ENCODE assay signal across 8 mouse cellular contexts in genomic region chr7:16297616-16298015, GRCm38 (mm10). TPM values are rescaled to one million over a fixed set of nuclear protein-coding genes. Genes with fewer than 3 reads are reported as not detected.
DNase-seq lines count a peak whose midpoint lies in the region; ATAC-seq and TF ChIP-seq lines count a peak whose summit lies in the region.
"Had no signal": no experiment of that assay in that cellular context is flagged by ENCODE, and none has a peak within 500 bp of the region (broad histone marks: within the 10 kb centered on the region; RNA-seq: fewer than 3 reads in every experiment).

No protein-coding gene starts in this region.

- no peaks in the 10 kb centered on the region for H3K9me3 ChIP-seq in hindbrain, embryonic 13.5 days
- H3K9me3 ChIP-seq in hindbrain, embryonic 11.5 days (ENCODE audit: control insufficient read depth, low read length), result no peaks in the 10 kb centered on the region
- H3K9me3 ChIP-seq in midbrain, embryonic 13.5 days, result no peaks in the 10 kb centered on the region
- no peaks in the 10 kb centered on the region for H3K9me3 ChIP-seq in midbrain, embryonic 10.5 days (replicated peaks)
- no peaks in the 10 kb centered on the region for H3K9me3 ChIP-seq in hindbrain, postnatal 0 days (ENCODE audit: low read length)

- peaks cover 40% of the 10 kb centered on the region for H3K4me1 ChIP-seq in hindbrain, embryonic 13.5 days (replicated peaks)
- peaks cover 6% of the 10 kb centered on the region for H3K4me1 ChIP-seq in hindbrain, embryonic 11.5 days (replicated peaks; ENCODE audit: control insufficient read depth, insufficient read depth, low read length)
- H3K4me1 ChIP-seq in midbrain, embryonic 13.5 days (replicated peaks), result peaks cover 38% of the 10 kb centered on the region
- peaks cover 48% of the 10 kb centered on the region for H3K4me1 ChIP-seq in midbrain, embryonic 10.5 days
- peaks cover 7% of the 10 kb centered on the region; the same call in 1 of the 2 replicates for H3K4me1 ChIP-seq in hindbrain, postnatal 0 days (ENCODE audit: insufficient read depth, low read length)
- peaks cover 13% of the 10 kb centered on the region for H3K4me1 ChIP-seq in olfactory bulb, adult 2 months (ENCODE audit: control insufficient read depth, insufficient read depth, low read length)

- WGBS in hindbrain, embryonic 13.5 days, result 57% methylated on average over 2 of the region's 2 CpGs
- 72% methylated on average over 2 of the region's 2 CpGs for WGBS in hindbrain, embryonic 11.5 days
- WGBS in midbrain, embryonic 13.5 days, result 71% methylated on average over 2 of the region's 2 CpGs
- 77% methylated on average over 2 of the region's 2 CpGs for WGBS in midbrain, embryonic 10.5 days
- WGBS in hindbrain, postnatal 0 days, result 65% methylated on average over 2 of the region's 2 CpGs
- 67% methylated on average over 2 of the region's 2 CpGs for WGBS in olfactory bulb, adult 2 months

- TF ChIP-seq CTCF in hindbrain, postnatal 0 days (IDR thresholded peaks at IDR 0.05; ENCODE audit: low read depth), result no peak
- TF ChIP-seq CTCF in olfactory bulb, adult 2 months (IDR thresholded peaks at IDR 0.05; ENCODE audit: insufficient read depth, low read depth, low read length), result no peak

- H3K4me2 ChIP-seq in hindbrain, embryonic 13.5 days, result 0 out of 2 replicates have a peak overlapping the region, but pooled peaks have one; percentile 63
- H3K4me2 ChIP-seq in hindbrain, embryonic 11.5 days (replicated peaks; ENCODE audit: low read depth, low read length), result no peak overlapping the region; the same call in 1 of the 2 replicates
- peak overlapping the region; percentile 92; the same call in 1 of the 2 replicates for H3K4me2 ChIP-seq in midbrain, embryonic 13.5 days (replicated peaks)
- no peak overlapping the region for H3K4me2 ChIP-seq in hindbrain, postnatal 0 days (ENCODE audit: low read depth, low read length)

- no peak for ATAC-seq in hindbrain, embryonic 13.5 days (ENCODE audit: low FRiP score)
- no peak for ATAC-seq in hindbrain, embryonic 11.5 days (ENCODE audit: low FRiP score)
- no peak for ATAC-seq in midbrain, embryonic 13.5 days
- ATAC-seq in hindbrain, postnatal 0 days, result no peak

- no peak for TF ChIP-seq POLR2A in olfactory bulb, adult 2 months (IDR thresholded peaks at IDR 0.05; ENCODE audit: insufficient read depth, low read depth, low read length)

- peak overlapping the region; percentile 66; the same call in 1 of the 2 replicates for H3K9ac ChIP-seq in hindbrain, embryonic 13.5 days
- no peak overlapping the region for H3K9ac ChIP-seq in hindbrain, embryonic 11.5 days (ENCODE audit: low read depth, low read length)
- no peak overlapping the region for H3K9ac ChIP-seq in midbrain, embryonic 13.5 days (replicated peaks)
- no peak overlapping the region for H3K9ac ChIP-seq in hindbrain, postnatal 0 days (replicated peaks; ENCODE audit: low read length)

- no peak overlapping the region; the same call in 1 of the 2 replicates for H3K4me3 ChIP-seq in hindbrain, embryonic 13.5 days
- no peak overlapping the region for H3K4me3 ChIP-seq in hindbrain, embryonic 11.5 days (ENCODE audit: low read depth, low read length)
- H3K4me3 ChIP-seq in midbrain, embryonic 13.5 days (replicated peaks), result no peak overlapping the region
- H3K4me3 ChIP-seq in midbrain, embryonic 10.5 days, result no peak overlapping the region
- no peak overlapping the region for H3K4me3 ChIP-seq in hindbrain, postnatal 0 days (ENCODE audit: low read length)
- no peak overlapping the region for H3K4me3 ChIP-seq in olfactory bulb, adult 2 months (ENCODE audit: insufficient read depth, low read depth, low read length)

- no peak for DNase-seq in hindbrain, embryonic 11.5 days (ENCODE audit: low spot score)
- DNase-seq in midbrain, embryonic 10.5 days (ENCODE audit: low spot score), result no peak
- DNase-seq in hindbrain, postnatal 0 days (ENCODE audit: low spot score), result no peak
- no peak for DNase-seq in thymus, postnatal 36 days
- DNase-seq: heart, postnatal 4 days had no signal

- 0 out of 2 replicates have a peak overlapping the region, but pooled peaks have one; percentile 56 for H3K27ac ChIP-seq in hindbrain, embryonic 13.5 days
- no peak overlapping the region for H3K27ac ChIP-seq in hindbrain, embryonic 11.5 days (ENCODE audit: low read depth, low read length)
- no peak overlapping the region for H3K27ac ChIP-seq in midbrain, embryonic 13.5 days
- no peak overlapping the region; the same call in 1 of the 2 replicates for H3K27ac ChIP-seq in midbrain, embryonic 10.5 days (replicated peaks)
- H3K27ac ChIP-seq in hindbrain, postnatal 0 days, result peak overlapping the region; percentile 71; the same call in 1 of the 2 replicates
- H3K27ac ChIP-seq in olfactory bulb, adult 2 months (ENCODE audit: insufficient read depth, low read depth, low read length), result peak overlapping the region; percentile 20; the same call in 1 of the 2 replicates

- no peaks in the 10 kb centered on the region for H3K27me3 ChIP-seq in hindbrain, embryonic 13.5 days
- no peaks in the 10 kb centered on the region for H3K27me3 ChIP-seq in hindbrain, embryonic 11.5 days (ENCODE audit: control insufficient read depth, insufficient read depth, low read length)
- no peaks in the 10 kb centered on the region; the same call in 1 of the 2 replicates for H3K27me3 ChIP-seq in midbrain, embryonic 13.5 days
- peaks cover 18% of the 10 kb centered on the region for H3K27me3 ChIP-seq in midbrain, embryonic 10.5 days (ENCODE audit: low read depth, poor library complexity, severe bottlenecking)
- no peaks in the 10 kb centered on the region for H3K27me3 ChIP-seq in hindbrain, postnatal 0 days (ENCODE audit: insufficient read depth, low read length)

- no peaks in the 10 kb centered on the region for H3K36me3 ChIP-seq in hindbrain, embryonic 13.5 days
- no peaks in the 10 kb centered on the region for H3K36me3 ChIP-seq in hindbrain, embryonic 11.5 days (ENCODE audit: control insufficient read depth, insufficient read depth, low read length)
- no peaks in the 10 kb centered on the region for H3K36me3 ChIP-seq in midbrain, embryonic 13.5 days
- no peaks in the 10 kb centered on the region for H3K36me3 ChIP-seq in midbrain, embryonic 10.5 days
- H3K36me3 ChIP-seq in hindbrain, postnatal 0 days (ENCODE audit: insufficient read depth, low read length), result no peaks in the 10 kb centered on the region

RNA-seq across cellular contexts. Expression of gene Bbc3, which starts 10.6 kb away (rescaled TPM):
- 24.0 and 24.2 TPM in 2 replicates for polyA plus RNA-seq in hindbrain, embryonic 13.5 days (2015; fragmentation: Nextera tagmentation; extraction: Ambion mirVana)
- 6.4 and 8.1 TPM in 2 replicates for polyA plus RNA-seq in hindbrain, embryonic 11.5 days (2014; fragmentation: Nextera tagmentation; extraction: Ambion mirVana)
- 23.1 and 25.5 TPM in 2 replicates for polyA plus RNA-seq in midbrain, embryonic 13.5 days (2015; fragmentation: Nextera tagmentation; extraction: Ambion mirVana)
- 14.4 and 17.1 TPM in 2 replicates for polyA plus RNA-seq in midbrain, embryonic 10.5 days (2016; fragmentation: Nextera tagmentation; extraction: Ambion mirVana)
- total RNA-seq in hindbrain, postnatal 0 days (2014; rRNA removed), result 51.0 and 55.8 TPM in 2 replicates
- polyA plus RNA-seq in hindbrain, postnatal 0 days (2015; fragmentation: Nextera tagmentation; extraction: Ambion mirVana), result 32.2 and 33.3 TPM in 2 replicates
- not detected in 2 replicates for polyA plus RNA-seq in olfactory bulb, adult 2 months (2012; ENCODE audit: insufficient read depth, insufficient read length, low replicate concordance, missing spikeins)

RNA-seq across cellular contexts. Expression of gene Ccdc9, which starts 11.0 kb away (rescaled TPM):
- polyA plus RNA-seq in hindbrain, embryonic 13.5 days (2015; fragmentation: Nextera tagmentation; extraction: Ambion mirVana), result 23.9 and 27.9 TPM in 2 replicates
- 18.2 and 19.2 TPM in 2 replicates for polyA plus RNA-seq in hindbrain, embryonic 11.5 days (2014; fragmentation: Nextera tagmentation; extraction: Ambion mirVana)
- polyA plus RNA-seq in midbrain, embryonic 13.5 days (2015; fragmentation: Nextera tagmentation; extraction: Ambion mirVana), result 22.5 and 39.4 TPM in 2 replicates
- 24.6 and 34.1 TPM in 2 replicates for polyA plus RNA-seq in midbrain, embryonic 10.5 days (2016; fragmentation: Nextera tagmentation; extraction: Ambion mirVana)
- 11.8 and 27.9 TPM in 2 replicates for total RNA-seq in hindbrain, postnatal 0 days (2014; rRNA removed)
- polyA plus RNA-seq in hindbrain, postnatal 0 days (2015; fragmentation: Nextera tagmentation; extraction: Ambion mirVana), result 13.4 and 14.8 TPM in 2 replicates
- not detected in 2 replicates for polyA plus RNA-seq in olfactory bulb, adult 2 months (2012; ENCODE audit: insufficient read depth, insufficient read length, low replicate concordance, missing spikeins)

RNA-seq across cellular contexts. Expression of gene Inafm1, which starts 24.2 kb away (rescaled TPM):
- polyA plus RNA-seq in hindbrain, embryonic 13.5 days (2015; fragmentation: Nextera tagmentation; extraction: Ambion mirVana), result 33.4 and 33.8 TPM in 2 replicates
- polyA plus RNA-seq in hindbrain, embryonic 11.5 days (2014; fragmentation: Nextera tagmentation; extraction: Ambion mirVana), result 11.0 and 13.8 TPM in 2 replicates
- polyA plus RNA-seq in midbrain, embryonic 13.5 days (2015; fragmentation: Nextera tagmentation; extraction: Ambion mirVana), result 22.3 and 27.3 TPM in 2 replicates
- polyA plus RNA-seq in midbrain, embryonic 10.5 days (2016; fragmentation: Nextera tagmentation; extraction: Ambion mirVana), result 6.3 and 10.0 TPM in 2 replicates
- 56.0 and 71.3 TPM in 2 replicates for total RNA-seq in hindbrain, postnatal 0 days (2014; rRNA removed)
- polyA plus RNA-seq in hindbrain, postnatal 0 days (2015; fragmentation: Nextera tagmentation; extraction: Ambion mirVana), result 74.1 and 78.4 TPM in 2 replicates
- not detected in 2 replicates for polyA plus RNA-seq in olfactory bulb, adult 2 months (2012; ENCODE audit: insufficient read depth, insufficient read length, low replicate concordance, missing spikeins)

RNA-seq across cellular contexts. Expression of gene C5ar1, which starts 38.3 kb away (rescaled TPM):
- polyA plus RNA-seq in hindbrain, embryonic 13.5 days (2015; fragmentation: Nextera tagmentation; extraction: Ambion mirVana), result 1.7 and 2.3 TPM in 2 replicates
- polyA plus RNA-seq in hindbrain, embryonic 11.5 days (2014; fragmentation: Nextera tagmentation; extraction: Ambion mirVana), result 0.46 and 1.3 TPM in 2 replicates
- 1.0 and 1.5 TPM in 2 replicates for polyA plus RNA-seq in midbrain, embryonic 13.5 days (2015; fragmentation: Nextera tagmentation; extraction: Ambion mirVana)
- 0.86 and 1.4 TPM in 2 replicates for polyA plus RNA-seq in midbrain, embryonic 10.5 days (2016; fragmentation: Nextera tagmentation; extraction: Ambion mirVana)
- total RNA-seq in hindbrain, postnatal 0 days (2014; rRNA removed), result 1.4 and 1.9 TPM in 2 replicates
- polyA plus RNA-seq in hindbrain, postnatal 0 days (2015; fragmentation: Nextera tagmentation; extraction: Ambion mirVana), result 0.93 and 1.5 TPM in 2 replicates
- polyA plus RNA-seq in olfactory bulb, adult 2 months (2012; ENCODE audit: insufficient read depth, insufficient read length, low replicate concordance, missing spikeins), result not detected in 2 replicates

RNA-seq across cellular contexts. Expression of gene C5ar2, which starts 53.7 kb away (rescaled TPM):
- 0.08 and 0.14 TPM in 2 replicates for polyA plus RNA-seq in hindbrain, embryonic 13.5 days (2015; fragmentation: Nextera tagmentation; extraction: Ambion mirVana)
- 0.04 and 0.11 TPM in 2 replicates for polyA plus RNA-seq in hindbrain, embryonic 11.5 days (2014; fragmentation: Nextera tagmentation; extraction: Ambion mirVana)
- polyA plus RNA-seq in midbrain, embryonic 13.5 days (2015; fragmentation: Nextera tagmentation; extraction: Ambion mirVana), result 0.05 TPM in 1 of 2 replicates, not detected in the other
- 0.04 and 0.10 TPM in 2 replicates for polyA plus RNA-seq in midbrain, embryonic 10.5 days (2016; fragmentation: Nextera tagmentation; extraction: Ambion mirVana)
- total RNA-seq in hindbrain, postnatal 0 days (2014; rRNA removed), result 0.47 TPM in 1 of 2 replicates, not detected in the other
- polyA plus RNA-seq in hindbrain, postnatal 0 days (2015; fragmentation: Nextera tagmentation; extraction: Ambion mirVana), result 0.11 and 0.18 TPM in 2 replicates
- polyA plus RNA-seq in olfactory bulb, adult 2 months (2012; ENCODE audit: insufficient read depth, insufficient read length, low replicate concordance, missing spikeins), result not detected in 2 replicates

Comparison
In these comparisons a context has a peak if more than half of its experiments do, and no peak if none do; other contexts are left out.
1. H3K27ac ChIP-seq: peak in hindbrain, embryonic 13.5 days (single experiment), hindbrain, postnatal 0 days (single experiment) and olfactory bulb, adult 2 months (single experiment); none in hindbrain, embryonic 11.5 days (single experiment), midbrain, embryonic 13.5 days (single experiment) and midbrain, embryonic 10.5 days (single experiment).
2. H3K4me2 ChIP-seq: peak in hindbrain, embryonic 13.5 days (single experiment) and midbrain, embryonic 13.5 days (single experiment); none in hindbrain, embryonic 11.5 days (single experiment) and hindbrain, postnatal 0 days (single experiment).